Mouse (Mus musculus) cerebellum, adult 8-10 months (tissue): ENCODE results near the gene Stpg3.
"Not testable (repeated sequence)": the region's sequence is repeated elsewhere in the genome, so short reads cannot be mapped to it uniquely, and the experiment has no call there.

Experiments used
- DNase-seq: peaks from one replicate; pipeline ENCODE4 v3.0.0; 2022

Stpg3 gene

DNA sequence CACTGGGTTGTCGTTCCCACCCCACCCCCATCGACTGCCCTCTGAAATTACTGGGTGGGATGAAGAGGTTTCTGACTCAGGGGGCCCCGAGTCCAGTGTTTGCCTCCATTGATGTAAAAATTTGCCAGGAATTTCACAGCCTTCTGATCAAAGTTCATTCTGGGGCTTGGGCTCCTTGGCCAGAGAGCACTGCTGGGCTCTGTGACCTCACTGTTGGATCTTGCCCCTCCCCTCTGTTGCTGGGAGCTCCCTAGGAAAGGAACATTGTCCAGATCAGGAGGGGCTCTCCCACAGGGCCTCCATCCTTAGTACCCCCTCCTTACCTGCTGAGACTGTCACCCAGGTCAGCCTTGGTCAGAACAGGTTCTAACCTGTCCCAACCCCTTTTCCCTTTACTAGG lies at the start of gene Stpg3:
Stpg3 (minus strand) TSS at position 194 of the 400 bp plus-strand sequence.
- DNase-seq, result no peak

DNA sequence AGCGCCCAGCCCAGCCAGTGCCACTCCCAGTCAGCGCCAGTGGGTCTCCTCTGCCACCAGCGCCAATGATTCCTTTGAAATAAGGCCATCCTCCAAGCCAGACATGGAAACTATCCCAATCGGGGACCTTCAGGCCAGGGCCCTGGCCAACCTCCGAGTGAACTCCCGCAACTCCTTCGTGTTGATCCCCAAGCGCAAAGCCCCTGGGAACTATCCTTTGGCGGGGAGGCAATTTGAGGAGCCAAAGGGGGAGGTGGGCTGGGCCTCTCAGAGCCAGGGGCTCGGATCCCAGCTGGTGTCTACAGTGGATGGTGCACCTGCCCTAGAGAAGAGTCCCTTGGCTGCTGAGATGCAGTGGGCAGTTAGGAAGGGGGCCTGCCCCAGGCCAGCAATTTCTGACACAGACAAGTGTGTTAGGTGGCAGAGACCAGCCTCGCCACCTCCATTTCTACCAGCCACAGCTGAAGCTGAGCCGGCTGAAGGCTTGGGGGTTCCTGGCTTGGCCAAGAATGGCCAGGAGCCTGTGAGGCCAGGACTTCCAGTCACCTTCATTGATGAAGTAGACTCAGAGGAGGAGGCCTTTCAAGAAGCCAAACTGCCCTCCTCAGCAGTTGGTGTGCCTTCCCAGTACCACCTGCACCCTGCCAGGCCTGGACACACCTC lies 49.3 kb upstream of the Stpg3 start:
- DNase-seq, result peak; percentile 49

DNA sequence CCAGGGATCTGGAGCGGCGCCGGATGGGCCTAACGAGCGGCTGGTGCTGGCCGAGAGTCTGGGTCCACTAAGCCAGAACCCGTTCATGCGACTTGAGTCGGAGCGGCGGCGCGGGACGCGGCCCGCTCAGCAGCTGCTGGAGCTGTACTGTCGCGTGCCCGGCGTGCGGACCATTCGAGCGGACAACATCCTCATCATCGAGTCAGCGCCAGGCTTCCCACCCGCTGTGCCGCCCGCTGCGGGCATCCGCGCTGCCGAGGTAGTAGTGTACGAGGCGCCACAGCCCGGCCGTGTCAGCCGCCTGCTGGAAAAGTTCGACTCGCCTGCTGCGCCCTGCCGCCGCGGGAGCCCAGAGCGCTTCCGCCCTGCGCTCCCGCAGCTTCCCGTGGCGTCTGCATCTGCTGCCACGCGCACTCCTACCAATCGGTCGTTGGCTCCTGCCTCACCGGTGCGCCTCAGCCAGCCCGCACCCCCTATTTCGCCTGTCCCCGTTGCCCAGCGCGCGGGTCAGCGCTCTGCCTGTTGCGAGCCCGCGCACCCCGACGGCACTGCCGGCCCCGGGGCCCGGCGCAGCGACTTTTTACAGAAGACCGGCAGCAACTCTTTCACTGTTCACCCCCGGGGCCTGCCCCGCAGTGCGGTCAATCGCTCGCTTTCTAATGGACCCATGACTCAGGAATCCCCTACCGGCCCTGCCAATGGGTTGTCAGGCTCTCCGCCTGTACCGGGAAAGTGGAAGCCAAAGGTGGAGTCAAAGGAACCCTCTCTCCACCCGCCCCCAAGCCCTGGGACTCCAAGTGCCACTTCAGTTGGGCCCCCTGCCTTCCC lies 48.6 kb upstream of the Stpg3 start:
- peak; percentile 82 for DNase-seq

DNA sequence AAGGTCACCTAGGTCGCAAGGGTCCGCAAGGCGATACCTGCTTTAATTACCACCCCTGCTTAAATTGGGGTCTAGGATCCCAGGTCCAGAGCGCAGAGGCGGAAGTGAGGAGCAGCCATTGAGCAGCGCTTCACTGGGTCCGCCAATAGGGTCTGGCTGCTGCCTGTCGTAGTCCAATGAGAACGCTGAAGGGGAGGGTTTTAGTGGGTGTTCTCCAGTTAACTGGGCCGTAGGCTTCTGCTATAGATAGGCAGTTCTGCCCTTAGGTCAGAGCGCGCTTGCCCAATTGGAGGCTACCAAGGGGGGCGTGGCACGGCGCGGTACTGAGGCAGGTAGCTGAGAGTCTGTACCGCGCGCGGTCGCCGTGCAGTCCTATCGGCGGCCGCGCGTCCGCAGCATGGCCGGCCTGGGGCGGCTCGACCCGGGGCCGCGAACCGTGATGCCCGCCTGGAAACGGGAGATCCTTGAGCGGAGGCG lies 47.9 kb upstream of the Stpg3 start, which contains the start of gene Tprn:
Tprn (plus strand) TSS at position 328 of the 477 bp plus-strand sequence.
- peak; percentile 95 for DNase-seq

DNA sequence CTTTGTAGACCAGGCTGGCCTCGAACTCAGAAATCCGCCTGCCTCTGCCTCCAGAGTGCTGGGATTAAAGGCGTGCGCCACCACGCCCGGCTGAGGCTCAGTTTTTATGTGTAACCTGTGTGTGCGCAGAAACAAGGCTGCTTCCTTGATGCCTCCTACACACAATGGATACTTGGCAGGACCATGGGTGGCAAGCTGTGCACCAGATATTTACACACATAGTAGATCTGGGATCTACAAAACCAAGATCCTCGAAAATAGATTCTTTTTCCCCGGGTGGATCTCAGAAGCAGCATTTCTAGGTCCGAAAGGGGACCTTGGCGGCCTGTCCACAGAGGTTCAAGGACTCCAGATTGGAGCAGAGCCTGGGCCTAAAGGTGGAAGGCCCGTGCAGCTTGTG lies 47.4 kb upstream of the Stpg3 start:
- no peak for DNase-seq

DNA sequence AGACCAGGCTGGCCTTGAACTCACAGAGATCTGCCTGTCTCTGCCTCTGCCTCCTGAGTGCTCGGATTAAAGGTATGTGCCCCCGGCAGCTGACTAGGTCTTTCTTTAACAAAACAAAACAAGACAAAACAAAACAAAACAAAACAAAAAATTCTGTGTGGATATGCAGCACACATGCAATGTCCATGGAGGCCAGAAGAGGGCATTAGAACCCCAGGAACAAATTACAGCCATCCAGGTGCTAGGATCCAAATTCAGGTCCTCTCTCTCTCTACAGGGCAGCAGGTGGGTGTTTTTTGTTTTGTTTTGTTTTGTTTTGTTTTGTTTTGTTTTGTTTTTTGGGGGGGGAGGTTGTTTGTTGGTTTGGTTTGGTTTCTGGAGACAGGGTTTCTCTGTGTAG lies 44.5 kb upstream of the Stpg3 start:
- DNase-seq, result no peak

DNA sequence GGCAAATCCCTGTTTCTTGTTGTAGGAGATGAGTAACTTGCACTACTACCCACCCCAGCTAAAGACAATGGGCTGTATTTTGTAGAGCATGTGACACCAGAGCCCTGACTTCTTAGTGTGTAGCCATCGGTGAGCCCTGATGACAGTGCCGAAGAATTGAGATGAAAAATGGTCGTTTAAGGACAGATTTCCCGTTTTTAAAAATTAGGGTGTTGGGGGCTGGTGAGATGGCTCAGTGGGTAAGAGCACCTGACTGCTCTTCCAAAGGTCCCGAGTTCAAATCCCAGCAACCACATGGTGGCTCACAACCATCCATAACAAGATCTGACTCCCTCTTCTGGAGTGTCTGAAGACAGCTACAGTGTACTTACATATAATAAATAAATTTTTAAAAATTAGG lies 42.8 kb upstream of the Stpg3 start:
- not testable (repeated sequence) for DNase-seq

DNA sequence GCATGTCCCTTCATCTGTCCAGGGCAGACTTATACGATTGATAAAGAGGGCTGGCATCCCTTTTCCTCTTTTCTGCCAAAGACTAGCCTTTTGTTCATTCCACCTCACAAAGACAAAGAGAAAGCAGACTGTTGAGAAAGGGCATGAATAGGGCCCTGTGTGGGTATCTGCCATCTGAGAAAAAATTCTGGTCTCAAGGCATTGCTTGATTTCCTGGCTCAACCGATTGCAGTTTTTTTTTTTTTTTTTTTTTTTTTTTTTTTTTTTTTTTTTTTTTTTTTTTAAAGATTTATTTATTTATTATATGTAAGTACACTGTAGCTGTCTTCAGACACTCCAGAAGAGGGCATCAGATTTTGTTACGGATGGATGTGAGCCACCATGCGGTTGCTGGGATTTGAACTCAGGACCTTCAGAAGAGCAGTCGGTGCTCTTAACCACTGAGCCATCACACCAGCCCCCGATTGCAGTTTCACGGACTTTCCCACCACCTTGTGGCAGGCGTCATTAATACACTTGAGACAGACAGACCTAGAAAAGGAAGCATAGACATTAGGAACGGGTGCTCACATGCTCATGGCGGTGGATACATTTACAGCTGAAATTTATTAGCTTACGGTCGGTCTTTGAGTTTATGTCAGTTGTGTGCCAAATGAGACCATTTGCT lies 42.1 kb upstream of the Stpg3 start:
- not testable (repeated sequence) for DNase-seq

DNA sequence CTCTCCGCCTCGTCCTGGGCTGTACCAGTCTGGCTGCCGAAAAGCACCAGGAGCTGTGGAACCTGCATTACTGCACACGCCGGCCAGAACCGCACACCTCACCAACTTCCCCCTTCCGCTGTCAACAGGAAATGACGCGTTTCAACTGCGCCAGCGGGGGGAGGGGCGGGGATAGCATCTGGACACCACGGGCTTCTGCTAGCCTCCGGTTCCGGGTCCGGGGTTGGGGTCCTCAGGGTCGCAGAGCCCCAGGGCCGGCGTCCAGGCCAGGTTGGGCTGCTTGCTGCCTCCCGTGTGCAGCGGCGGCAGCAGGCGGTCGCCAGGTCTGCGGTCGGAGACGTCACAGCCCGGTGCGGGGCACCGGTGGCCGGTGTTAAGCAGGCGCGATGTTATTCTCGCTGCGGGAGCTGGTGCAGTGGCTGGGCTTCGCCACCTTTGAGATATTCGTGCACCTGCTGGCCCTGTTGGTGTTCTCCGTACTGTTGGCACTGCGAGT lies 40.9 kb upstream of the Stpg3 start, which contains the start of gene Tmem203:
Tmem203 (plus strand) TSS at position 156 of the 496 bp plus-strand sequence.
- DNase-seq, result peak; percentile 82

DNA sequence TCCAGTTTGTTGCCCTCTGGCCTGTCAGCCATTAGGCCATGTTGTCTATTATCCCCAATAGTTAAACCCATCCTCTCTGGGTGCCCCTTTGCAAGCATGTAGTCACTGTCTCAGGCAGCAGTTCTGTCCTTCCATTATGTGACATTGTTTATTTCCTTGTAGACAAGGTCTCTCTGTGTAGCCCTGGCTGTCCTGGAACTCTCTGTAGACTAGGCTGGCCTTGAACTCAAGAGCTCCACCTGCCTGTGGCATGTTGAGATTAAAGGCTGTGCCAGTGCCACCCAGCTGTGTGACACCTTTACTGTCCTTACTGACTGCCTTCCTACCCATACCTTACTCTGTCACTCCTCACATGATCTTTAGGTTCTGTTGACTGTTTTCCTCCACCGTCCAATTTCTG lies 37.9 kb upstream of the Stpg3 start:
- DNase-seq, result no peak

DNA sequence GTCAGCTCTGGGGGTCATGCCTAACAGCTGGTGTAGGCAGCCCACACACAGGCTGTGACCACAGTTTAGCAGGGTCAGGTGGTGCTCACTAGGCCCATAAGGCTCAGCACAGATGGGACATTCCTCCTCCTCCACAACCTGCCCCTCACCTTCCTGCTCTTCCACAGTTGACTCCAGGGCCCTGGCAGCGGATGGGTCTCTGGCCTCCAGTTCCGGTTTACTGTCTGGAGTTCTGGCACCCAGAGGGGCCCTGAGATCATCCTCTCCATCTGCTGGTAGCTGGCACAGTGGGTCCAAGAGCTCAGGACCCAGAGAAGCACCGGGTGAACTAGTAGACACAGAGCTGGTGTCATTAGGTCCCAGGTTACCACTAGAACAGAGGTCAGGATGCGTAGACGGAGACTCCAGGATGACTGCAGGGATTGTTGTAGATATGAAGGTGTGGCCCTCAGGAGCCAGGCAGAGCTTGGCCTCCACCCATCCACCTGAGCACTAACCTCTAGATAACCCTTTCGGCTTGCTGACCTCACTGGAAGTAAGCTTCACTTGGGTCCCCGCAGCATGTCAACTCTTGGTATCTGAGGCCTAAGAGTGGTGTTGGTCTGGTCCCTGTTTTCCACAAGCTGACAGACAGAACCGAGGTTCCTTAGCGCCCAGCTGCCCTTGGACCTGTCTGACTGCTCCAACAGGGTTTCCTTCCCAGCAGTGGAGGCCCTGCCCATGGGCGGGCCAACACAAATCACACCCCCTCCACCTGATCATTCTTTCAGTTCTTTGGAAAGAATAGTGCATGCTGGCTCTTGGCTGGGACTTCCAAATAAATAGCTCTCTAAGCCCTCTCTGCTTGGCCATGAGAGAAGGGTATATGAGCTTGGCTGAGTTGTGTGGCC lies 32.0 kb upstream of the Stpg3 start, which contains the start of gene AL732309.1:
AL732309.1 (minus strand) TSS at position 681 of the 890 bp plus-strand sequence.
- DNase-seq, result no peak

DNA sequence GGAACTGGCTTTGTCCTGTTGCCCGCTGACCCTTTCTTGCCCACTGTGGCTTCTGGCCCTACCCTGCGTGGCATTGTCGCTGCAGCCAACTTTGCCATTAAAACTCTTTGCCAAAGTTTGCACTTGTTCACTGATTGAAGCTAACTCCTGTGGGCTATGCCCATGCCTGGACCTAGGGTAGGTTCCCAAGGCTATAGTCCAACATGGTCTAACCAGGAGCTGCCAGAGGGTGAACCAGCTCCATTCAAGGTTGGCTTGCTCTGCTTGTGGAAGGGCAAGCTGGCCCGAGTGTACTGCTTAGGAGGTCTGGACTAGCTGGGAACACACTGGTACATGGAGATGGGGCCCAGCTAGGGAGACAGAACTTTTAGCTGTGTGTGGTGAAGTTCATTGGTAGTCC lies 29.7 kb upstream of the Stpg3 start:
- DNase-seq, result no peak

DNA sequence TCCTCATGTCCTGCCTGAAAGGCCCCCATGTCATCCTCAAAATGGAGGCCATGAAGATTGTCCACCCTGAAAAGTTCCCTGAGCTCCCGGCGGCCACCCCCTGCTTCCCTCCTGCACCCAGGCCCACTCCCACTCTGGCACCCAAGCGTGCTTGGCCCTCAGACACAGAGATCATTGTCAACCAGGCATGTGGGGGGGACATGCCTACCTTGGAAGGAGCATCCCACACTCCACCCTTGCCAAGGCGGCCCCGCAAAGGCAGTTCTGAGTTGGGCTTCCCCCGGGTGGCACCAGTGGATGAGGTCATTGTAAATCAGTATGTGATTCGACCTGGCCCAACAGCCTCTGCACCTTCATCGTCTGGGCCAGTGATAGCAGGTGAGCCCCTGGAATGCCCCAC lies 28.9 kb upstream of the Stpg3 start:
- no peak for DNase-seq

DNA sequence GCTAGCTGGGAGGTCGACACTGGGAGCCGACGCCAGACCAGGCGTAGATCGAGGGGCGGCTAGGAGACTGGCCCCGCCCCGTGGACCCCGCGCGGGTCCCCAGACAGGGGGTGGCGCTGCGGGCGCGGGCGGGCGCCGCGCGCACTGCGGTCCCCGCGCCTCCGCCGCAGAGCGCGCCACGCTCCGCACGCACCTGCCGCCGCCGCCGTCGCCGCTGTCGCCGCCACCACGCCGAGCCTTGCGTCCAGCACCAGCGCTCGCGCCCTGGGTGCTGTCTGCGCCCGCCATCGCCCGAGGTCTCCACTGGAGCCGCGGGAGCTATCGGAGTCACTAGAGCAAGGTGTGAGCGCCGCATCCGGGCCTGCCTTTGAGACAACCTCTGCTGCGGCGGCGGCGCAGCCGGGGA lies 27.7 kb upstream of the Stpg3 start, which contains the start of the genes Rnf208 and Cysrt1:
Rnf208 (plus strand) TSS at position 155 of the 406 bp plus-strand sequence.
Cysrt1 (minus strand) TSS at position 352 of the 406 bp plus-strand sequence.
- DNase-seq, result peak; percentile 59

DNA sequence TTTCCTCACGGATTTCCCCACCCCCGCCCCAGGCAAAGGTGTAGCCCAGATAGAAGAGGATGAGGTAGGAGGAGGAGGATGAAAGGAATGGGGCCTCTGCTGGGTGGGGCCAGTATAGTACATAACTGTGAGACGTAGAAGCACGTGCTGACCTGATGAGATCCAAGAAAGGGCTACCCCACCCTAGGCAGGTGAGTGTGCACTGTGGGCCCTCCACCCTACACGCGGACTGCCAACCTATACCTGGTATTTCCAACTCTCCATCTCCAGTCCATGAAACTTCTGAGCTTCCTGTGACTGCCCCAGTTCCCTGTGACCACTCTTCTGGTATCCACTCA lies 27.0 kb upstream of the Stpg3 start:
- no peak for DNase-seq

DNA sequence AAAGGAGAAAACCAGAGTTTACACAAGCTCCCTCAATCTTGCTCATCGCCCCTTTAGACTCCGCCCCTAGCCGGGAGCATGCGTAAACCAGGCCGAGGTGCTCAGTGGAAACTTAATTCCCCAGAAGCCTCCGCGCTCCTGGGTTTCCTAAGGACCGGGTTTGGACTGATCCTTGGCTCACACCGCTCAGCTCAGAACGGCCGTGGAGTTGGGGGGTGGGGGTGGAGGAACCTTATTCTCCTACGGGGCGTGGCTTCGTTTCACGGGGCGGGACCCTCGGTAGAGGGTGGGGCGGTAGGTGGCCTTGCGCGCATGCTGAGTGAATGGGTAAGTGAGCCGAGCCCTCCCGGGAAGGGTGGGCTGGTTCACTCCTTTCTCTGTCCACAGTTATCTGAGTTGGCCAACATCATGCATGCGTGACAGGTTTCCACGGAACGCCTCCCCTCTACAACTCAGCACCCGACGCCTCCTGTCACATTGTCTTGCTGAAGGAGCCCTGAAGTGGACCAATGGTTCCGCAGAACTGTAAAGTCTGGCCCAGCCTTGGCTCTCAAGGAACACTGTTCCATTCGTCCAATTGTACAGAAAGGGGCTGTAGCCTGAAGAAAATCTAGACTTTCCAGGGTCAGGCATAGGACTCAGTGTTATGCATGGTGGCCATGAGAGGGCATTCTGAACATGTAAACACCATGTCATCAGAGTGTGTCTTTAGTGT lies 26.4 kb upstream of the Stpg3 start:
- peak; percentile 68 for DNase-seq

DNA sequence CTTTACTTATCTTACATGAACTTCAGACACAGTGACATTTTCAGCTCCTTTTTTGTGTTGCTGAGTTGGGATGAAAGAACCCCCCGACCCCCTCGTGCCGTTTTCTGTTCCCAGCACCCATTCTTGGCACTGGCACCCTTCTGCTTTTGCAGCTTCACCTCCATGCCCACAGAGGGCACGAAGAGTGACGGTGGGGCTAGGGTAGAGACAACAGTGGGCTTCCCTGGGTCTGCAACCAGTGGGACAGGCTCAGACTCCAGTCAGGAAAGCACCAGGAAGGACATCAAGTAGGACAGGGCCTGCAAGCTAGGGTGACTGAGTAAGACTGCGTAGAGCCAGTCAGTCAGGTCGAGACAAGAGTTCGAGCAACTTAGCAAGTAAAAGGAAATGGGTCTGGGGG lies 25.9 kb upstream of the Stpg3 start:
- DNase-seq, result no peak

DNA sequence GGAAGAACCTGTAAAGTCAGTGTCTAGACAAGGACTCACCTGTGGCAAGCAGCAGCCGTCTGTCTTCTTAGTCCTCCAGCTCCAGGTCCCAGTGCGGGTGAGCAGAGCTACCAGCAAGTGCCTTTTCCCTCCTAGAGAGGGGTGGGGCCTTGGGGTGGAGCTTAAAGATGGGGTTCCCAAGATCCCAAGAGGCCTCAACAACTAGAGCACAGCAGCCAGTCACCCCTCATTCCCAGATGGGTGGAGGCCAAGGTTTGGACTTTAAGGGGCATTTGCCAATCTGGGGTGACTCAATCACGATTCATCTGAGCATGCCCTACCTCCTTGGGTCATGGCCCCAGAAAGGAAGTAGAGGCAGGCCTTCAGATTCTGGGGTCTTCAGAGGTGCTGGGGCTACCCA lies 25.3 kb upstream of the Stpg3 start:
- no peak for DNase-seq

DNA sequence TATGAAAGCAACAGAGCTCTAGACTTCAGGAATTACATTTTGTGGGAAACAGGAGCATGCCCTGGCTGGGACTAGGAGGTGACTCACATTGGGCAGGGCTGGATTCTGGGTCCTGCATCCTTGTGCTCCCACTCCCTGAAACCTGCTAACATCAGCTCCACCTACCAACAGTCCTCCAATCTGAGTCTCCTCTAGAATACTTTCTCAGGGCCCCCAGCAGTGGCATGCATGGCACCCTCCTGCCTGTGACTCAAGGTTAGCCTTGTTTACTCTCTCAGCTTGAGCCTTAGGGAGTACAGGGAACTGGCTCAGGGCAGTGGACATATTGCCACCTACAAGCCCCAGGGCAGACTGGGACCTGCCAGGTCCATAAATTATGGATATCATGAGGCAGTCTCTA lies 23.7 kb upstream of the Stpg3 start:
- no peak for DNase-seq

DNA sequence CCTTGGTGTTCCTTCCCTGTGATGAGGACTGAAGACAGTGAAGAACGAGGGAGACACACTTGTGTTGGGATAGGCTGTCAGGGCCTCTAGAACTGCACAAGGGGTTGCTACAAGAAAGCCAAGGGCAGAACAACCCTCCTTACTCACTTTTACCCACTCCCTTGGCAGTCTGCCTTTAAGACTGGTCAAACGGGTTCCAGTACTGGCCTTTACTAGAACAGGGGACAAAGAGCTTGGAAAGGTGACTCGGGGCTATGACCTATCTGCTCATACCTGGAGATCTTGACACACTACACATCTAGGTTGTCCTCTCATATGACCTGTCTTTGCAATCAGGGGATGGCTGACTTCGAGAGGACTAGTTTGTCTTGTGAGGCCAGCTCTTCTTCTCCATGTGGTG lies 23.1 kb upstream of the Stpg3 start:
- DNase-seq, result no peak

DNA sequence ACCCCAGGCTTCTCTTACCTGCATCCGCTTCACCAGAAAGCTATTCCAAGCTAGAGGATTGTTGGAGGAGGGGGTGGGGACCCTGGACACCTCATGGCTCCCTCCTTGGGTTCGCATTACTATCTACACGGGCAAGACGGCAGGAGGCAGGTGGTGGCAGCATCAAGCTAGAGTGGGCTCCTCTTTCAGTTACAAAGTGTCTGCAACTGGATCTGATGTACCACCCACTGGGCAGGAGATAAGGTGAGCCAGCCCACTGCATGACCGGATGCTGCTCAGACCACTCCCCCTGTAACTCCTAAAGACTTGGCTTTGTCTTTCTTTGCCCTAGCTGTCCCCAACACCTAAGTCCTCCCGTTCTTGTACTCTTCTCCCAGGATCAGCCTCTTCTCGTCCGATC lies 22.2 kb upstream of the Stpg3 start, which contains the start of gene Rnf224:
Rnf224 (minus strand) TSS at position 174 of the 400 bp plus-strand sequence.
- no peak for DNase-seq
